Mouse (Mus musculus) spleen, adult 2 months (tissue): ENCODE results near the gene Nav2.

Experiments
- CTCF ChIP-seq: fragments of 200-500 bp; IDR thresholded peaks from 2 replicates; pipeline ENCODE4 v1.5.1; 2011; ENCODE audit warnings: mild to moderate bottlenecking, inconsistent platforms; ENCODE audit not compliant: insufficient read depth, insufficient read length, insufficient replicate concordance; ENCODE audit errors: extremely low read depth
- POLR2A ChIP-seq: fragments of 200-500 bp; IDR thresholded peaks from 2 replicates; pipeline ENCODE4 v1.6.1; 2011; ENCODE audit warnings: low read depth, low read length, inconsistent platforms

DNA sequence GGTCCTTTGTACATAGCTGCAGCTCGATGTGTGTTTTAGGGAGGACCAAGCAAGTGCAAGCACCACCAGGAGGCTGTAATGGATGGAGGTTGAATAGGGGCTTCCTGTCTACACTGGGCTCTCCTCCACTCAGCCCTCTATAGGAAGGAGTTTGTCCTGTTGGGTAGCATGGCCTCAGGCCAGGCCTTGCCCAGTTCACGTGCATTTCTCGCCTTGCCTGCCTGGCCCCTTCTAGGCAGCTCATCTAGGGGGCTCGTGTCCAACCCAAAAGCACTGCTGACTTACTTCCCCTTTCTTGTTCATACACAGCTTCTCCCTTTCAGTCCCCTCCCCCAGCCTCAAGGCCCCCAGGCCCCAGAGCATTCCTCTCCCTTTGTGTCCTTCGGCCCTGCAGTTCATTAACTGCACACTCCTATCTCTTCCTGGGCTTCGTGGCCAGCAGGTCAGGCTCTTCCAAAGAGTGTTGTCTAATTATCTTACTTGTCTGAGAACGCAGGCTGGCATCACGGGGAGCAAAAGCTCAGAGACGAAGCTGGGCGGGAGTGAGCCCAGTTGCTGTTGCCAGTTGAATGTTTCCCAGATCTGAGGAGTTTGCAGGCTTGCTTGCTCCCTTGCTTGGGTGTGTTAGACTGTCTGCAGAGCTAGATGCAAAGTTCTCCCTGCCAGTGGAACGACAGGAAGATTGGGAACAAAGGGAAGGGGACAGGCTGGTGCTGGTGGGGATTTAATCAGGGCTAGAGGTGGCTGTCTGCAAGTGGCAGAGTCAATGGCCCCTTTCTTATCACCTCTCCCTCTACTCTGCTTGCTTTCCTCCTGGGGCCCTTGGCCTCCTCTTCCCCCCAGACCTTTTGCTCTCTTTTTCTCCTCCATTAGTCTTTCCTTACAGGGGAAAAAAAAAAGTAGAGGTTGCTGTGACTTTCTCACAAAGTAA lies 636.5 kb downstream of the Nav2 start:
- TF ChIP-seq CTCF (no peak), POLR2A (no peak)
